Mouse (Mus musculus): ENCODE data around the gene Cask.

- TF ChIP-seq POLR2A (IDR thresholded peaks at IDR 0.05; ENCODE audit: control insufficient read depth, extremely low read depth, insufficient read depth, low read length, poor library complexity) = no peak
- no peak for TF ChIP-seq CTCF (IDR thresholded peaks at IDR 0.05; ENCODE audit: borderline replicate concordance, control insufficient read depth, extremely low read depth, insufficient read depth, low read length, poor library complexity)
These were observed 141.0 kb downstream of the Cask start for GRCm38 (mm10) chrX:13710174-13710573.
